Mouse (Mus musculus): ENCODE measurements at regions not wholly inside any gene's neighbourhood (a gene's known extent, or its start where the extent isn't known, plus 50 kb on each side); places are given as distances from the start of the nearest gene placed in this dataset.

DNA sequence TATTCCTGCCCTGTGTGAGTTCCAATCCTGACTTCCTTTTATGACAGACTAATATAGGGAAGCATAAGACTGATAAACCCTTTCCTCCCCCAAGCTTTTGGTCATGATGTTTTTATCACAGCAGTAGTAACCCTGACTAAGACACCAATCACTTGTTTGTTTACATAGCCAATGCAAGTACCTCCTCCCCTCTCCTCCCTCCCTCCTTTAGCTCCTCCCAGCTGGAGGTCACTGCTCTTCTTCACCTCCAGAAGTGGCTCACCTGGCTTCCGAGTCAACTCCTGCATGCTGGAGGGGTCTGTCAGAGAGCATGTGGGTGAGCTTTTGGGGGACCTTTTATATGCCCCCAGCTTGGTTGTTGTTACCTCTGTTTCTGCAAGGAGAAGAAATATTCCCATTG is 67.3 kb upstream of the Vps8 start:
- TF ChIP-seq POLR2A (IDR thresholded peaks at IDR 0.05; ENCODE audit: insufficient read length, low read depth) (no peak), MAX (IDR thresholded peaks at IDR 0.05; ENCODE audit: low read depth) (no peak)

Measured in myocyte (in vitro differentiated cells).